Mouse (Mus musculus): Measurements from ENCODE around the gene Edn3.
A peak's percentile ranks its signal among the peaks of the same experiment; 100 is the strongest.

Edn3 gene

DNA sequence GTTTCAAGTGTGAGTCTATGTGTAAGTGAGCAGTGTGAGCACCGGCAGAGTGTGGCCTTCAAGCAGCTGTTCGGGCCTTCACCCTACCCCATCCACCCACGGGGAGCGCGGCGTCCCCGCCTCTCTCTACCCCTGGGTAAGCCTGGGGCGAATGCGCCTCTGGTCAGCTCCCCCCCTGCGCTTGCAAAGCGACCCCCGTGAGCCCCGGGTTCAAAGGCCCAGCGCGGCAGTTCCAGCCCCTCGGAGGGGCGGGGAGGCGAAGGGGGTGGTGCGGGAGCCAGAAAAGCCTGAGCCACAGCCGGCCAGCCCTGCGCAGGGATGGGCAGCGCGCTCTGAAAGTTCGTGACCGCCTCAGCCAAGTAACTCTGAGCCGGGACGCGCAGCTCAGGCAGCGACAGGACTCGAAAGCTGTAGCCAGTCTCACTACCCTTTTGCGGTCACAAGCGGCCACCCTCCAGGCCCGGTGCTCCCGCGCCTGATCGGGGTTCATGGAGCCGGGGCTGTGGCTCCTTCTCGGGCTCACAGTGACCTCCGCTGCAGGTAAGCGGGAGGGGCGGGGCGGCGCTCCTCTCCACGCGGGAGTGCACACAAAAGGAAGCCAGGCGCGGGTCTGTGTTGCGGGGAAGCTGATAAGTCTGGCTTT lies at the start of gene Edn3:
Gene Edn3 (plus strand): TSS at position 141 of the 643 bp plus-strand sequence.
- DNase-seq (ENCODE audit: inconsistent ontology term), result peak; percentile 7

DNA sequence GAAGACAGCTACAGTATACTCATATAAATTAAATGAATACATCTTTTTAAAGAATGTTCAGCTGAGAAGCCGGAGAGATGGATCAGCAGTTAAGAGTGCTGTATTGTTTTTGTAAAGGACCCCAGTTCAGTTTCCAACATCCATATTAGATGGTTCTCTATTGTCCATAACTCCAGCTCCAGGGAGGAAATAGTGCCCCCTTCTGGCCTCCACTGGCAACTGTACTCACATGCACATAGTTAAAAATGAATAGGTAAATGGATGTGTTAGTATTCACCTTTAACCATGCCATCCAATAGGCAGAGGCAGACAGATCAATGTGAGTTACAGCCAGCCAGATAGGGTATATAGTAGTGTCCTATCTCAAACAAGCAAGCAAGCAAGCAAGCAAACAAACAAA lies 48.4 kb upstream of the Edn3 start:
- DNase-seq (ENCODE audit: inconsistent ontology term), result no peak

- DNase-seq (ENCODE audit: inconsistent ontology term), result no peak
Observed at GRCm38 (mm10) chr2:174715938-174716337, 44.5 kb upstream of the Edn3 start.

DNA sequence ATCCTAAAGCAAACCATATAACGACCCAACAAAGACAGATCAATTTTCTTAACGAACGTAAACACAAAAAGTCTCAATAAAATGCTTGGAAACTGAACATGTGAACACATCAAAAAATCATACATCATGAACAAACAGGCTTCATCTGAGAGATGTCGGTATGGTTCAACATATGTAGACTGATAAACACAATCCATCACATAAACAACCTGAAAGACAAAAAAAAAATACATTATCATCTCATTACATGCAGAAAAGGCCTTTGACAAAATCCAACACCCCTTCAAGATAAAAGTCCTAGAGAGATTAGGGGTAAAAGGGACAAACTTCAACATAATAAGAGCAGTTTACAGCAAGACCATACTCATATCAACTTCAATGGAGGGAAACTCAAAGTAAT lies 42.6 kb upstream of the Edn3 start:
- no peak for DNase-seq (ENCODE audit: inconsistent ontology term)

GRCm38 (mm10) chr2:174727114-174727823 lies 33.1 kb upstream of the Edn3 start:
- no peak for DNase-seq (ENCODE audit: inconsistent ontology term)

GRCm38 (mm10) chr2:174731939-174732338 lies 28.5 kb upstream of the Edn3 start:
- no peak for DNase-seq (ENCODE audit: inconsistent ontology term)

DNA sequence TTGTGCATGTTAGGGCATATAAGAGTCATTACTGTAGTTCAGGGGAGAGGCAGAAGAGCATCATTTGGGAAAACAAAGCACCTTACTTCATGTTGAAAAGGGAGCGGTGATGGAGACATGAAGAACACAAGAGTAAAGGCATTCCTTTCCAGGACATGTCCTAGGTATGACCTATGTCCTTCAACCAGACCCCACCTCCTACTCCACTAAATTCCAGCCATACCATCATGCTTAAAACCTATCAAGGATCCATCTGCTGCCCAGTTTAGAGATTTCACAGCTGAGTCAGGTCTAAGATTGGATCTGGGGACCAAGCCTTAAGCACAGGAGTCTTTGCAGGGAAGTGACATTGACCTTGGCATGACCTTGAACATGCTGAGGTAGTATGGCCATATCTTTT lies 25.1 kb upstream of the Edn3 start:
- no peak for DNase-seq (ENCODE audit: inconsistent ontology term)

GRCm38 (mm10) chr2:174747182-174747581 lies 13.2 kb upstream of the Edn3 start:
- no peak for DNase-seq (ENCODE audit: inconsistent ontology term)

DNA sequence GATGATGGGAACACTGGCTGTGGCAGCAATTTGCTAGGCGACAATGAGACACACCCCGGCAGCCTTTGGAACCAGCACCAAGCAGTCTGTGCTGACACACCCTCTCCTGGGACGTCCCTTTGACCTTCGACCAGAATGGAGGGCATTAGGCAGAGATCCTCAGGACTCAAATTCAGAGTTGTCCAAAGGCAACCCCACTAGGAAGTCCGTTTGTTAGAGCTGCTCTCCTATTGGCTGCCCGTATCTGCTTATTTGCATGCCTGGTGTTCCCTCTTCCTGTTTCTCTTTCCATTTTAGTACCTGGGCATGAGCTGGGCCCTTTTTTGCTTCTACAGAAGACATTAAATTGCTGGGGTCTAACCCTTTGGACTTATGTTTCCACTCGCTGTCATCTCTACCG lies 12.0 kb upstream of the Edn3 start:
- DNase-seq (ENCODE audit: inconsistent ontology term), result no peak

DNA sequence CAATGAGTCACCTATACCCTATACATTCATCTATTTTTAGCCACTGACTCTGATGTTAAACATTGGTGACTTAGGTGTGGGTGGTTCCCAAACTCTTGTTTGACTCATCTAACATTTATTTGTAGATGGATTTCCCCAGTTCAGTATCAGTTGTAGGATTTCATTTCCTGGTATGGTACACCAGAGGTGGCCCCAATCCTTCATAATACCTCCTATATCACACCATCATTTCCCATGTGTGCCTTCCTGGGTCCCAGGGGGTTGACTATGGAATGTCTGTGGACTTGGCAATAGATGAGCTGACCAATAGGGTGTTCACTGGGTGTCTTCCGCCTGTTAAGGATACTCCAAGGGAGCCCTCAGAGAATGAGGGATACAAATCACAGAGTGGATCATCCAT lies 7.2 kb upstream of the Edn3 start:
- no peak for DNase-seq (ENCODE audit: inconsistent ontology term)

DNA sequence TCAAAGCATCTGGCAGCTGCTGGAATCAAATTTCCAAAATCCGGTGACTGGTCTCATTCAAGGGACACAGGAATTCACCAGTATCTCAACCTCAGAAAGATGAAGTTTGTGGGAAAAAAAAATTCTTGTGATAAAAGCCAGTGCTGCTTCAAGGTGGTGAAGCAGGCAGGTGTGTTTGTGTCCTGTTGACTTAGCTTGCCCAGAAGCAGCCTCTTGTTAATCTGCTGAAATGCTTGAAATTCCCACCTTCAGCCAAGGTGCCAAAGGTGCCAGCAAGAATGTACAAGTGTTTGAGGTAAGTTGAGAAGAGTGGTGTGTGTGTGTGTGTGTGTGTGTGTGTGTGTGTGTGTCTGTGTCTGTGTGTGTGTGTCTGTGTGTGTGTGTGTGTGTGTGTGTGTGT lies 6.2 kb upstream of the Edn3 start:
- no peak for DNase-seq (ENCODE audit: inconsistent ontology term)

DNA sequence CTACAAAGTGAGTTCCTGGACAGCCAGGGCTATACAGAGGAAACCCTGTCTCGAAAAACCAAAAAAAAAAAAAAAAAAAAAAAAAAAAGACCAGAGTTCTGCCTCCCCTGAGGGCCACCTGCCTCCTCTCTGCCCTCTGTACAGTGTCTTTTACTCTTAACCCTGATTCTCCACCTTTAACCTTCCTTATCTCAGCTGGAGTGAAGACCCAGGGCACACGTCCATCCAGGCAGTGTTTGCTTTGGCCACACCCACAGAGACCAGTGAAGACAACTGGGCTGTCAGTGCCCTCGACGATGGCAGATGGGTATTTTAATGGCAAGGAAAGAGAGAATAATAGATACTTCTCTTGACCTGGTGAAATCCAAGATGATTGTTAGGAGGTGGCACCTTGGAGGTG lies 1.2 kb upstream of the Edn3 start:
- DNase-seq (ENCODE audit: inconsistent ontology term), result no peak

GRCm38 (mm10) chr2:174761452-174762101 lies 1.2 kb downstream of the Edn3 start:
- no peak for DNase-seq (ENCODE audit: inconsistent ontology term)

DNA sequence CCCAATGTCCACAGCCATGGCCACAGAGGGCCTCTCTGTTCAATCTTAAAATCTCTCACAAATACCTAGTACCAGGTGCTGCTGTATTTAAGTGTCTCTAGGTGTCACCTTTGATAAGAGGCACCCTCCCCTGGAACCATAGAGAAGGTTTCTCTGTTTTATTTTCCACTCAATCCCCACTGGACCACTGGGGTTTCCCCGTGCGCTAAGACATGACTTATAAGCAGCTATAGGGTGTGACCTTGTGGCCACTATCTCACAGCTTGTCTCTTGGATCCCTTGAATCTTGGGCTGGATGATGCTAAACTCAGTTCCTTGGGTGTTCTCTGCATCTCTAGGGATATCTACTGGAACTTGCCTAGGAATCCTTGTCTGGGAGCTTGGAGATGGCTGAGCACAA lies 1.9 kb downstream of the Edn3 start:
- no peak for DNase-seq (ENCODE audit: inconsistent ontology term)

GRCm38 (mm10) chr2:174768891-174769528 lies 8.6 kb downstream of the Edn3 start:
- no peak for DNase-seq (ENCODE audit: inconsistent ontology term)

GRCm38 (mm10) chr2:174774177-174775111 lies 14.0 kb downstream of the Edn3 start:
- no peak for DNase-seq (ENCODE audit: inconsistent ontology term)

- no peak for DNase-seq (ENCODE audit: inconsistent ontology term)
Observed at GRCm38 (mm10) chr2:174782016-174782415, 21.6 kb downstream of the Edn3 start.

DNA sequence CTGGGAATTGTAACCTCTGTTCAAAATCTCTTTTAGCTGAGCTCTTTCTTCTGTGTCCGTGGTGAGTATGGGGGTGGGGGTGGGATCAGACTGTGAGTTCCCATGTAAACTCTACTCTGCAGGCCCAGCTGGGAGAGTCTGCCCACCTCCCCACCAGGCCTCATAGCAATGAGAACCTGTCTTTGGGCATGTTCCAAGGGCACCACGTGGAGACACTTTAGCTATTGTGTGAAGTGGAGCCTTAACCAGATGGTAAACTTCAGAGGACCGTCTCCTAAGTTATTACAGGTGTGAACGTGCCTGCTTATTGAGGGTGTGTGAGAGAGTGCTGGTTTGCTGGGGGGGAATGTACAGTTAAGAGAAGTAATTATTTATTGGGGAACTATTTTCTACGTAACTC lies 22.5 kb downstream of the Edn3 start:
- DNase-seq (ENCODE audit: inconsistent ontology term), result no peak

GRCm38 (mm10) chr2:174788830-174789229 lies 28.4 kb downstream of the Edn3 start:
- DNase-seq (ENCODE audit: inconsistent ontology term), result no peak

- no peak for DNase-seq (ENCODE audit: inconsistent ontology term)
Observed at GRCm38 (mm10) chr2:174792436-174793125, 32.2 kb downstream of the Edn3 start.

- DNase-seq (ENCODE audit: inconsistent ontology term), result no peak
Observed at GRCm38 (mm10) chr2:174793181-174793580, 32.8 kb downstream of the Edn3 start.
